Mouse (Mus musculus) cortical plate, adult 2 months (tissue): ENCODE data around the gene Myof.

ENCODE experiments used
- CTCF ChIP-seq: fragments of 200-500 bp; IDR thresholded peaks from 2 replicates; pipeline ENCODE4 v1.5.1; 2011; ENCODE audit warnings: mild to moderate bottlenecking, control low read depth, low read length; ENCODE audit not compliant: insufficient read depth; ENCODE audit errors: extremely low read depth
- POLR2A ChIP-seq: fragments of 200-500 bp; IDR thresholded peaks from 2 replicates; pipeline ENCODE4 v1.6.1; 2011; ENCODE audit warnings: mild to moderate bottlenecking, low read length, control low read depth; ENCODE audit not compliant: insufficient read depth; ENCODE audit errors: extremely low read depth

GRCm38 (mm10) chr19:37932198-37932597 is 111.2 kb downstream of the Myof start:
- TF ChIP-seq CTCF (no peak), POLR2A (no peak)
